Mouse (Mus musculus) gastrocnemius, postnatal 25 days (tissue): ENCODE results near the gene Katnal1. TPM values are rescaled to one million over a fixed set of nuclear protein-coding genes. Genes with fewer than 3 reads are reported as not detected.

Experiments used
- DNase-seq: peaks from one replicate; pipeline ENCODE4 v3.0.0; 2022
- total RNA-seq, 2 experiments: library from RNA; stranded (reverse); gene quantifications; 1 replicate in 1 of 2; 2 replicates in 1 of 2; pipeline ENCODE4 v1.2.3; 2021

Gene Katnal1
- total RNA-seq, 2 experiments from 2014 or later: 4.3 to 4.5 TPM

DNA sequence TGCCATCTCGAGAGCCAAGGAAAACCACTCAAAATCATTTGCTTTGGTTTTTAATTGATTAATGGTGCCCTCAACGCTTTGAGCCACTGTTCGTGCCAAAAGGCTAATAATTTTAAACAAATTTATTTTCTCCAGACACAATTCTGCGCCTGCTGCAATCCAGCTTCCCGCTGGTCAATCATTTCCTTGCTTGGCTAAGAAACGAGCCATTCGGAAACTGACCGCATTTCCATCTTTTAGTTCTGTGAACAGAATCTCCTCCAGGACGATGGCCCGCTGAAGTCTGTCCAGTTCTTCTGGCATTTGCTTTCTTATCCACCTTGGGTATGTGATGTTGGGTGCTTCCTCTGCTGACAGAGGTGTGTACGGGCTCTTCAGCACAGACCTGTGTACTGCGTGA lies 4.5 kb downstream of the Katnal1 start:
- no peak for DNase-seq

DNA sequence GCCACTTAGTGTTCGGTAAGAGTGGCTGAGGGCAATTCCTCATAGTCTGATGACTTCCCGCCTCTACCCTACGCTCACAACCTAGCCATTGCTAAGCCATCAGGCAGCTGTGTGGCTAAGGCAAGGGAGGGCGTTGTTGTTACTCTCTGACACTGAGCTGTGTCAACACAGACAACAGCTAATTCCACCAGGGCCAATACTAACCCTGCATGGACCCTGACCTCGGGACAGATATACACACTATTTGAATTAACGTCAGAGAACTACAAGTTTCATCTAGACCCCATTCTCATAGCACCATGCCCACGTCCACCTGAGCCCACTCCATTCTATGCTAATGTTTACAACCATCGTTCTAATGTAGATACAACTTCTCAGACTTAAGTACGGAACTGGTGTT lies 5.1 kb downstream of the Katnal1 start:
- no peak for DNase-seq

DNA sequence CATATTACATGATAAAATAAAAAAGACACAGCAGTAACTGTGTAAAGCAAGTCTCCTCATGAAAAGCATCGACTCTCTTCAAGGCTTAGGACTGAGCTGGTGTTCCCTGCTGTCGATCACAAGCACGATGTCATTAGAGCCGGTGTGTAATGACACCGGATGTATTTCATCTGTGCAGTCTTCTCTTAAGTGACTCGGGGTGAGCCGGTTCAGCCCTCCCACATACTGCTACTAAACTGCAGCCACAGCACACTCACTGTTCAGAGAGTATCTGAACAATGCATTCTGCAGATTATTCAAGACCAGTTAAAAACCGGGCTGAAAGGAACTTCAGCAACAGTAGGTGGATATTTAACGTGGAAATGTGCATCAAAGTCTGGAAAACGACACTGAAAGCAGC lies 5.7 kb downstream of the Katnal1 start:
- DNase-seq: no peak

DNA sequence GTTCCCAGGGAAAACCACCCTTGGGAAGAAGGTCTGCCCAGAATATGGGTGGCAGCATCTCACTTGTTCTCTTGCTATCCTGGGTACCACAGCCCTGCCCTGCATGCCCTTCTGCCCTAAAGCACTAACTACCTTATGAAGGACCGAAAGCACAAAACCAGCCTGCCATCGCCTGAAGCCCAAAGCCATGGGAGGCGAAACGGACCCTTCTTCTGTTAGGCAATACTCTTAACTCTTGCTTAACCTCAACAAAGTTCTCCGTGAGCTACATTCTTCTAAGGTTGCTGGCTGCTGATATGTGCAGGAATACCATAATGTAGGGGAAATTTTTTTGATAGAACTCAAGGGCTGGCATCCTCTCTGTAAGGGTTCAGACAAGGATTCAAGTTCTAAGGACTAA lies 6.3 kb downstream of the Katnal1 start:
- no peak for DNase-seq

DNA sequence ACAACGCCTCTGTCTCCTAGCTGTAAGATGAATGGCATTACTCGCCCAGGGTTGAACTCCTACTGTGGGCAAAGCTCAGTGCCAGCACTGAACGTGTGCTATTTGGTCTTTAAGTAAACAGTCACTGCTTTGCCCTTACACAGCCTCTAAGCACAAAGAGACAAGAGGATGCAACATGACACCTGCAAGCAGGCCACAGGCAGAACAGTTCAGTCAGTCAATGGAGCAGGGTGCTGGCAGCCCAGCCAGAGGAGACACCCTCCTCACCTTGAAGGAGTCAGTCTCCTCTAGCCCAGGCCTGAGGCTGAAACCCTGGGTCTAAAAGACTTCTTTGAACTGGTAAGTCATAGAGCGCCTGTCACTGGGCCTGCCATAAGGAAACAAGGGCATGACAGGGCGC lies 11.1 kb downstream of the Katnal1 start:
- no peak for DNase-seq

DNA sequence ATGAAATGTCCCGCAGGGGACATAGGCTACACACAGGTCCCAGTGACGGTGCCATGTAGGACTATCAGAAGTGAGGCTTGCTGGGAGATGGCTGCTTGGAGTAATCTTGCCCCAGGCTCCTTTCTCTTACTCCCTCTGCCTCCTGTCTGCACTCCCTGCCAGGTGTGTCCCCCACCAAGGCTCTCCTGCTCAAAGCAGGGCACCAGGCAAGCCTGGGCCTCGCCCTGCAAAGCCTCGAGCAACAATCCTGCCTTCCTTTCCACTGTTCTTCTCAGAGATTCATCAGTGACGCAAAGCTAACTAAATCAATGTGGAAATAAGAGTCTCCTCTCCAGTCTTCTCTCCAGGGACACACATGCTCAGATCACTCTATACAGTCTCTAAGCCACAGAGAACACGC lies 12.3 kb downstream of the Katnal1 start:
- DNase-seq: no peak

DNA sequence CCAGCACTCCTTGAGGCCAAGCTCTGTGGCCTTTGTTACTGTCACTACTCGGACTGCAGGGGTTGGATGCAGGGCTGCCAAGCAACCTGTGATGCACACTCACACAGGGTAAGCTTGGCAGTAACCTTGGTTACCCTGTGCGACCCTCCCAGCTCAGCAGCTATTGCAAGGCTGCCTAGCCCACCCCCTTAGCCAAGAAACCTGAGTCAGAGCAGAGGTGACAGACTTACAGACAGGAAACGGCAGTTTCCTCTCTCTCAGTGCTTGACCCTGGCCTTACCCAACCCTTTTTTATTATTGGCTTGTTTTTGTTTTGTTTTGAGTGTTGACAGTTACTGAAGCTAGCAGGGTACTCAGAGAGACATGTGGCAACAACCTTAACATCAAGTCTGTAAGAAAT lies 16.9 kb downstream of the Katnal1 start:
- no peak for DNase-seq

DNA sequence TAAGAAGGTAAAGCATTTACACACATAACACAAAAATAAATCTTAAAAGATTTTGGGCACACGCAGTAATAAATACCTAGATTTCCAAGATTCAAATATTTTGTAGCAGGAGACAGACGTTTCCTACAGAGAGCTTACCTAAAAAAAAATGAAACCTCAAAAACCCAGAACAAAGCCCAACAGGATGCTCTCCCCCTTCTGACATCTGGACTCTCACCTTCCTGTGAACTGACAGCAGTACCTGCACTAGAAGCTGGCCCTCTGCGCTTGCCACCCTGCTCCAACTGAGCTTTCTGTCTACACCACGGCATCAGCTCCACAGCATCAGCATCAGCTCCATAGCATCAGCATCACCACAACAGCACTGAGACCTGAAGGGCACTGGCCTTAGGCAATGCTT lies 19.1 kb downstream of the Katnal1 start:
- DNase-seq: no peak

DNA sequence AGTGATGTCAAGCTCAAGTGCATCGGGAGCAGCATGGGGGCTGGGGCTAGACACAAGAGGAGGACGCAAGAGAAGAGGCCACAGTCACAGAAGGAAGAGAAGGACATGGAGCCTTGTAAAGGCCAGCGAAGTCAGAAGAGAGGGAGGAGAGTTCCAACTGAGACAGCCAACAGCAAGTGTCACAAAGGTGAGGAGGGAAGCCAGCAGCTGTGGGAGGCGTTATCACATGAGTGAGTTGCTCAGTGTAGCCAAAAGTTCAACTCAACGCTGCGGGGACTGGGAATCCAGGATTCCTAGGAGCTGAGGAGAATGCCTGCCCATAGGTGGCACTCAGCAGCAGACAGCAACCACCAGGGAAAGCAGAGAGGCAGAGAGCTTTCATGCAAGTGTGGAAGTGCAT lies 19.7 kb downstream of the Katnal1 start:
- DNase-seq: no peak

DNA sequence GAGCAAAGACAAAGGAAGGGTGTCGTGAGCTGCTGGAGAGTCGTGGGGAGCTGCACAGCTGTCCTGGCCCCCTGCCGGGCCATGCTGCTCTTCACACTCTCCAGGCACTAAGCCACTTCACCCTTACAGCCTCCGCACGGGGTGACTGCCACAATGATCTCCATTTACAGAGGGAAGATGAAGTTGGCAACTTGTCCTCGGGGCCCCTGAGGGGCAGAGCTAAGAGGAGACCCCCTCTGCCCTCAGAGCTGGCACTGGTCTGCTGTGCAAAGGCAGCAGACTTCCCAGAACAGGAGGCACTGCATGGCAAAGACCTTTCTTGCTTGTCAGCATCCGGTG lies 20.1 kb downstream of the Katnal1 start:
- DNase-seq: peak; percentile 18

DNA sequence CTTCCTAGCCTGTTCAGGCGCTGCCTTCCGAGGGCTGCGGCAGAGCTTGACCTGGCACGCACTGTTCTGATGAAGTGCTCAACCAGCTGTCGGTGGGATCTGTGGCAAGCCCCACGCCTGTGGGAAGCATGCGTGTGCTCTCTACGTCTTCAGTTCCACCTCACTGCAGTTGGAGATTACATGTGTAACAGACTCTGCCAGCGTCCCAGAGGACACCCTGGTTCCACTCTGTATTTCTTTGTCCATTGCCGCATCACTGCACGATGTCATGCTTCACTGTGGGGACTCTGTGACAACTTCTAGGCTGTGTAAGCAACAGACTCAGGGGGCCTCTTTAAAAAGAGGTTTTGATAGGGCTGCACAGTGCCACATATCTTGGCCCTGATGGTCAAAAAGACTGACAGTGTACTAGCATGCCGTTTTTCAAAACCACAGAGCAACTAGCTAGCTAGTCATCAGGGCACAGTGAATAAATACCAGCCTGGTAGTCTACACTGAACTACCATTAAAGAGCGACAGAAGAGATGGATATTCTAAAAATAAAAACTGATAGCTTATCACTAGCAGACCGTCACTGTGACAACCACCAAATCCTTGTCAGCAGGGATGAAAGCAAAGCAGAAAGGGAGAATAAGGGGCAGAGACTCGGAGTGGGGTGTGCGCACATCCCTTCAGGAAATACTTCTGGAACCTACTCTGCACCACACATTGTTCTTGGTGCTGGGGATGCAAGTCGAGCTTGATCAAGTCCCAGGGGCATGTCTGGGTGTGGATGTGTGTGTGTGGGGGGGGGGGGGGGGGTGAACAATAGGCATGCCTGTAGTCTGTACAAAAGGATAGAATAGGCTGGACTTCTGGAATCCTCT lies 20.7 kb downstream of the Katnal1 start:
- DNase-seq: no peak

DNA sequence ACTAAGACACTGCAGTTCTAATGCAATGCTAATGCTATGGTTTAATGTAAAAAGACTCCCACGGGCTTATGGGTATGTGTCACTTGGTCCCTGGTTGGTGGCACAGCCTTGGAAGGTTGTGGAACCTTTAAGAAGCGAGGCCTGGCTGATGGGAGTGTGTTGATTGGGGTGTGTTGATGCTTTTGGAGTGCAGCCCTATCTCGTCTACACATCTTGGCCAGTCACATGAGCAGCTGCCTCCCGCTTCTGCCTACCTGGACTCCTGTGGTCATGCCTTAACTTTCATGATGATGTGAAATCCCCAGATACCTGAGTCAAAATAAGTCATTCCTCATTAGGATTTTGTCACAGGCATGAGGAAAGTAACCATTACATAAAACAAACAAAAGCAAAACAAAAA lies 22.8 kb downstream of the Katnal1 start:
- DNase-seq: no peak

DNA sequence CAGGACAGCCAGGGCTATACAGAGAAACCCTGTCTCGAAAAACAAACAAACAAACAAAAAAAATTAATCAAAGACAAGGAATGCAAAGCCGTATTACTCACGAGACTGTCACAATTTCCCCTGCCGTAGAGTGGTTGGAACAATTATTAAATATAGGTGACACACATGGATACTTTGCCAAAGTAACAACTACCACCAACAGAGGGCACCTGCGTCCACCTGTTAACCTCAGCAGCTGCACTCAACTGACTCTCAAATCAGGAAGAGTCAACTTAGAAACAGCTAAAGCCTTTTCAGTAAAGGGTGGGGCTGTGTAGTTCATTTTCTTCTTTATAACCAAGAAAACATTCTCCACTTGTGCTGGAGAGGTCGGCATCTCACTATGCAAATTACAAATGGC lies 24.3 kb downstream of the Katnal1 start:
- DNase-seq: no peak

DNA sequence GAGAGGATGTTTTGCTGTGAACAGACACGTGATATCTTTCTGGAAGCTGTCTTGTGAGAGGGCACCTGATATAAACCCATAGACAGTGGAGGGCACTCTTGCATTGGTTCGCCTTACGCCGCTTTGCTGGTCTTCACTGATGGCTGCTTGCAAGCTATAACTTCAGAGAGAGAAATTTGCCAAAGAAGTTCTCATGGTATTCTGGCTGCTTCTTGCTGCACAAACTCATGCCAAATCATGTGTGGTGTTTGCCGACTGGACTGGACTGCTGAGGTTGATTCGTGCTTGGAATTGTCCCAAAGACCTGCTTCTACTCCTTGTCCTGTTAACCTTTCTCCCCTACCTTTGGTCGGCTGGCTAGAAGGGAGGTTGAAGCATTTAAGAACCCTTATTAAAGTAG lies 29.8 kb downstream of the Katnal1 start:
- no peak for DNase-seq

DNA sequence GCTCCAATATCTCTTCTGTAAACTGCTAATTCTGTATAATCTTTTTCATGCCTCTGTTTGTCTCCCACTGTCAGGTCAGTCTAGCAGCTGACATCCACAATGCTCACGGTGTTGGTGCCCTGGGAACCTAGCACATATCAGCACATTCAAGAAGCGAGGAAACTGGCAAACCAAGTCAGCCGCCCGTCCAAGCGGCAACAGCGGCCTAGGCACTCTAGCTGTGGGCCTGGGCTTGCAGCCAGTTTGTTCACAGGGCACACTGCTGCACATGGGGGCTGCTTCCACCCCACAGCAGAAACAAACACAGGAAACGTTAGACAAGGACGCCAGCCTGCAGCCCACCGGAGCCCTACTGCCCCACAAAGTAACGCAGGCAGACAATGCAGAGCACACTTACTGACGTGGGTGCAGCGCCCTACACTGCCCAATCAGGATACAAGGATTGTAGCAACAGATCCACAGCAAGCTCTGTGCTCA lies 31.1 kb downstream of the Katnal1 start:
- no peak for DNase-seq

DNA sequence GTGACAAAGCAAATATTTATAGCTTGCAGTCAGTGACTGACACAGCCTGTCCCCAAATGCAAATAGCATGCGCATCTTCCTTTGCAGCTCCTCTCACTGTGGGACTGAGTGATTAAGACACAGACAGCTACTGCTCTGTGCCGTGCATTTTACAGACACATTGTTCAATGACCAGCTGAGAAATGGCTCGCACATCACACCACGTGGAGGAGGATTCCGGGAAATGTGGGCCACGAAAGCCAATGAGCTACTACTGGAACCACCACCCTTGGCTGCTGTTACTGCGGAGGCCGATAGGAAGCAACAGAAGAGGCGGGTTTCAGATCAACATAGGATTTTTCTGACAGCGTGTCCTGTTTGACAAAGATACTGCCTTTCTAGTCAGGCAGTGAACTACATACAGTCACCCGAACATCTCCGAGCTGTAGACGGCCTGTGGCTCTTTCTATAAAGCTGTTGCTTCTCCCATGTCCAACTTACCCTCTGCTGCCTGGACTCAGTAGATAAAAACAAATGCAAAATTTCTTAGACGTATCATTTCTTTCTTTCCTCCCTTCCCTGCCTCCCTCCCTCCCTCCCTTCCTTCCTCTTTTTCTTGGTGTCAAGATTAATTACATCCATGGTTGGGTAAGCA lies 31.9 kb downstream of the Katnal1 start:
- no peak for DNase-seq

DNA sequence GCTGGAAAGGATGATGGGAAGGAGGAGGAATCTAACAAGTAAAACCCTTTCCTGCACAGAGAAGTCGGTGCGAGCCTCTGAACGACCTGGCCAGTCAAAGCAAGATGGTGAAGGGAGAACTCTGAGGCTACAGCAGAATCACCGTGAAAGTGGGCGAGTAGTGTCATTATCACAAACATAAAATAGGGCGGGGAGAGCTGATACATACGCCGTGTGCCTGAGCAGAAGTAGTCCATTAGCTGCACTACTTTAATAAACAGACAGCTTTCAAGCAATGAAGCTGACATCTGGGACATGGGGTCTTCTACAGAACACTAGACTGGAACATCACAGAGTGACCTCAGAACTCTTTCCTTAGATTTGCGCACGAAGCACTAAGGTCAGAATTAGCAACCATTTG lies 32.6 kb downstream of the Katnal1 start:
- no peak for DNase-seq

DNA sequence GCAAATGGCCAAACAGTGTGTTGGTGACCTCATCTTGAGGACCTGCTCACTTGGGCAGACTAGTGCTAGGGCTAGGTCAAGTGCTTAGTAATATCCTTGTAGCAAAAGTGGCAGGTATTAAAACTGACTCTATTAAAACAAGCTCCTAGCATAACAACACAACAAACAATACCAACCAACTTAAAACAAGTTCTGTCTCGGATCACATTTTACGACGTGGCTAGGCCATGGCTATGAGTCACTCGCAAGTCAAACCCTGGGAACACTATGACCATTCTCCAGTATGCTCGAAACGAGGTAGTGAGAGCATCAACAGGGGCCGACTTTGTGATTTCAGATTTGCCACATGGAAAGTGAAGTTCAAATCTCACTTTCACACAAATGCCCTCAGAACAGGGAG lies 33.3 kb downstream of the Katnal1 start:
- DNase-seq: no peak

DNA sequence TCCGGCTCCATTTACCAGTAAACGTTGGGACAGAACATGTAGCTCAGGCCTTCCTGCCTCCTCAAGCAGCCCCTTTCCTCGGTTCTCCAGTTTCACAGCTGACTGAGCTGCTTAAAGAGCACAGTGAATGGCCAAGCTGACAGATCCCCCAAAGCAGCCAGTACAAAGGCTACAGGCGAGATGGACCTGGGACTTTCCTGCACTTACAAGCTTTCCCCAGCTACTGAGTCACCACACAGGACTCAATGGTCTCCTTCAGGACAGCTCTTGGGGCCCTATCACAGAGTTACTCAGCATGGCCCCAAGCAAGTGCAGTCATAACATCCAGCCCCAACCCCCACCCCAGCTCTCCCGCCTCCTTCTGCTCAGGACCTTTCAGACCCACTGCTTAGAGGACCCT lies 34.1 kb downstream of the Katnal1 start:
- no peak for DNase-seq

DNA sequence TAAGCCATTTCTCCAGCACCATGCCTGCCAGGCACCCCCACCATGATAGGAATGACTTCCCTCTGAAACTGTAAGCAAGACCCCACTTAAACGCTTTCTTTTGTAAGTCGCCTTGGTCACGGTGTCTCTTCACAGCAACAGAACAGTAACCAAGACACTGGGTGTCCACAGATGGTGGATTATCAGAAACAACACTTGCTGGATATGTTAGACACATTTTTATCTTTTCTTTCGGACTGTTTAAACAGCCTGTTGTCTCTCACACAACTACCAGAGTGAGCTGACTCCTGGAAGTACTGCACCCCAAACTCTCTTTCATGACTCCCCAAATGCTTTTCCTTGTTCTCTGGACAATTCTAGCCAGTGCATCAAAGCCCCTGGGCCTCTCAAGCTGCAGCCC lies 38.9 kb downstream of the Katnal1 start:
- DNase-seq: no peak

DNA sequence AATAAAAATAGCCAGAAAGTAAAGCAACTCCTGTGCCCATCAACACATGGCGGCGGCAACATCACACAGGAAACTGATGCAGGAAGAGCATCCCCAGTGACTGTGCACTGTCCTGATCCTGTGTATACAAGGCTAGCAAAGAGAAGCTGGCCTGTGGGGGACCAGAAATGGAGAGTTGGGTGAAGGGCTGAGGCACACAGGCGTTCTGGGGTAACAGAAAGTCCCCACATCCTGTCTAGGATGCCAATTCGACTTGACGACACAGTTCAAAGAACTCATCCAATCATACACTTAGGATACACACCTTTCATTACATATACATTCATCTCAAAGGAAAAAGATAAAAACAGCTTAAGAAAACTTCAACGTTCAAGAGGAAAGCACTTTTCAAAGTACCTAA lies 41.1 kb downstream of the Katnal1 start:
- no peak for DNase-seq

DNA sequence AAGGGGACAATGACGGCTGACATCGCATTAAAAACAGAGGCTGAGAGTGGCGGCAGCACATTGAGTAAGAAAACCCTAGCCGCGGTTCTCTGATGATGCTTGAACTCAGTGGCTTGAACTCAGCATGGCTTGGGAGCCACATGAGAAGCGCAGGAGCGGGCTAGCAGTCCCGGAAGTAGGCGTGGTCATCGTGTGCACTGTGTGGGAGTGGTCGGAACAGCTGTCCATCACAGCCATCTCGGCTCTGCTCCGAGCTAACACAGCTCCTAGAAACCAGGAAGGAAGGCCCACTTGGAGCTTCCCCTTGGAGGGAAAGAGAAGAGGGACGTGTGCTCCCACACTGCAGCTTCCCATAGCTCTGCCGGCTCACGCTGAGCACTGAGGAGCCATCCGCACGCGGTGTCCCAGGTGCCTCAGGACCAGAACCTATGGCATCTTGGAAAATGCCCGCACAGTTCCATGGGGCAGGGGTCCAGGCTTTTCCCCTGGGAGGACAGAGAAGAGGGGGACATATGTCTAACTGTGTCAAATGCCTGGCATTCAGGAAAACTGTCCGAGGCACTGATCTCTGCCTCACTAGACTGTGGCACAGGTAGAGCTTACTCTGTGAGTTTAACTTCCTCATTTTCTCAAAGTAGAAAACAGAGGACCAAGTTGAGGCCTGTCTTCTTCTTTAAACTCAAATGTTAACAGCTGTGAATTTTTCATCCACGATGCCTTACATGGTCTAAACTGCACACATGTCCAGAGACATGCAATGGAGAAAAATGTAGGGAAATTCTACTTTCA lies 43.1 kb downstream of the Katnal1 start:
- DNase-seq: no peak

DNA sequence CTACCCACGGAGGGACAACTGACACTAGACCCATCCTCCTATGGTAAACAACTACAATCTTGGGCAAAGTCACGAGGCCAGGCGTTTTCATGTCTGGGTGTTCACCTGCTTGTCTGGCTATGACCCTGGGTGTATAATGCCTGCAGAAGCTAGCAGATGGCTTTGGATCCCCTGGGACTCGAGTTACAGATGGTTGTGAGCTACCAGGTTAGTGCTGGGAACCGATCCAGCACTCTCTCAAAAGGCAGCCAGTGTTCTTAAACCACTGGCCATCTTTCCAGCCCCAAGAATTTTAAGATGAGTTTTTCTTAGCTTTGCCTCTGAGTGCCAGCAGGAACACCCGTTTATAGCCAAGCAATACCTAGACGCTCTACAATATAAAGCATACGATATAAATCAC lies 45.4 kb downstream of the Katnal1 start:
- no peak for DNase-seq
